Mouse (Mus musculus): ENCODE data around the gene Btn1a1. TPM values are rescaled to one million over a fixed set of nuclear protein-coding genes. Genes with fewer than 3 reads are reported as not detected.

The Btn1a1 gene
- polyA plus RNA-seq, 1 experiment from 2014 or later = 0.08 TPM

- Histone ChIP-seq H3K4me3 (no peak overlapping the region), H3K36me3 (peaks cover 6% of the 10 kb centered on the region), H3K4me1 (peaks cover 38% of the 10 kb centered on the region), H3K9ac (replicated peaks) (no peak overlapping the region), H3K27me3 (no peaks in the 10 kb centered on the region), H3K9me3 (no peaks in the 10 kb centered on the region), H3K27ac (replicated peaks) (no peak overlapping the region), H3K4me2 (replicated peaks) (no peak overlapping the region)
- ATAC-seq (replicated peaks) = no peak
- 11% methylated on average over 8 of the region's 8 CpGs for WGBS
Observed at GRCm38 (mm10) chr13:23426335-23426734, 39.4 kb downstream of the Btn1a1 start.

- no peaks in the 10 kb centered on the region for H3K9me3 ChIP-seq
- H3K9ac ChIP-seq (replicated peaks) = no peak overlapping the region
- no peaks in the 10 kb centered on the region for H3K27me3 ChIP-seq
- no peak for ATAC-seq (replicated peaks)
- no peak overlapping the region for H3K27ac ChIP-seq (replicated peaks)
- H3K36me3 ChIP-seq = peaks cover 14% of the 10 kb centered on the region
- H3K4me2 ChIP-seq (replicated peaks) = 0 out of 2 replicates have a peak overlapping the region, but pooled peaks have one; percentile 3
- 3% methylated on average over 9 of the region's 9 CpGs for whole genome bisulfite sequencing
- peaks cover 38% of the 10 kb centered on the region for H3K4me1 ChIP-seq
- no peak overlapping the region for H3K4me3 ChIP-seq
Observed at GRCm38 (mm10) chr13:23425505-23425904, 40.2 kb downstream of the Btn1a1 start.

- peak overlapping the region; percentile 59 for H3K27ac ChIP-seq (replicated peaks)
Observed at GRCm38 (mm10) chr13:23424494-23425325, 41.0 kb downstream of the Btn1a1 start.

GRCm38 (mm10) chr13:23424052-23424380 lies 41.7 kb downstream of the Btn1a1 start:
- Histone ChIP-seq H3K9me3 (no peaks in the 10 kb centered on the region), H3K4me1 (peaks cover 25% of the 10 kb centered on the region), H3K27me3 (no peaks in the 10 kb centered on the region), H3K27ac (replicated peaks) (peak overlapping the region; percentile 82), H3K4me2 (replicated peaks) (peak overlapping the region; percentile 82), H3K9ac (replicated peaks) (peak overlapping the region; percentile 67), H3K36me3 (peaks cover 26% of the 10 kb centered on the region), H3K4me3 (peak overlapping the region; percentile 64)
- ATAC-seq (replicated peaks) = peak; percentile 71
- 1% methylated on average over 7 of the region's 7 CpGs for WGBS

More at GRCm38 (mm10) chr13:23424494-23425325, 41.0 kb downstream of the Btn1a1 start:
- peak; percentile 80 for ATAC-seq (replicated peaks)
- no peaks in the 10 kb centered on the region for H3K27me3 ChIP-seq
- 2% methylated on average over 25 of the region's 25 CpGs for WGBS
- peak overlapping the region; percentile 82 for H3K4me2 ChIP-seq (replicated peaks)
- H3K4me1 ChIP-seq = peaks cover 32% of the 10 kb centered on the region
- H3K9me3 ChIP-seq = no peaks in the 10 kb centered on the region
- H3K4me3 ChIP-seq = peak overlapping the region; percentile 64
- peaks cover 22% of the 10 kb centered on the region for H3K36me3 ChIP-seq
- H3K9ac ChIP-seq (replicated peaks) = peak overlapping the region; percentile 51

GRCm38 (mm10) chr13:23423286-23424051 lies 42.2 kb downstream of the Btn1a1 start, which contains the start of gene Abt1:
Gene Abt1, minus strand, starts transcription at chr13:23423866.
- ATAC-seq (replicated peaks) = peak; percentile 84
- Histone ChIP-seq H3K4me1 (peaks cover 24% of the 10 kb centered on the region), H3K4me3 (peak within 1 kb of the TSS; percentile 64), H3K4me2 (replicated peaks) (peak within 1 kb of the TSS; percentile 82), H3K27ac (replicated peaks) (peak within 1 kb of the TSS; percentile 82), H3K9me3 (no peaks in the 10 kb centered on the region), H3K36me3 (peaks cover 31% of the 10 kb centered on the region), H3K27me3 (no peaks in the 10 kb centered on the region), H3K9ac (replicated peaks) (peak within 1 kb of the TSS; percentile 67)
- under 1% methylated on average over 48 of the region's 48 CpGs for WGBS

- peak overlapping the region; percentile 64; the same call in 1 of the 2 replicates for H3K4me3 ChIP-seq
Observed at GRCm38 (mm10) chr13:23422351-23422750, 43.4 kb downstream of the Btn1a1 start.

GRCm38 (mm10) chr13:23412630-23413521 lies 52.8 kb downstream of the Btn1a1 start:
- H3K4me2 ChIP-seq (replicated peaks) = peak overlapping the region; percentile 59
- H3K9ac ChIP-seq (replicated peaks) = peak overlapping the region; percentile 38
- peaks cover 9% of the 10 kb centered on the region; the same call in 1 of the 2 replicates for H3K27me3 ChIP-seq
- no peak overlapping the region for H3K27ac ChIP-seq (replicated peaks)
- H3K4me1 ChIP-seq = no peaks in the 10 kb centered on the region; the same call in none of the 2 replicates
- peak; percentile 78 for ATAC-seq (replicated peaks)
- no peaks in the 10 kb centered on the region for H3K9me3 ChIP-seq
- no peaks in the 10 kb centered on the region for H3K36me3 ChIP-seq
- peak overlapping the region; percentile 43 for H3K4me3 ChIP-seq
- whole genome bisulfite sequencing = 2% methylated on average over 28 of the region's 28 CpGs

More at GRCm38 (mm10) chr13:23422351-23422750, 43.4 kb downstream of the Btn1a1 start:
- H3K27me3 ChIP-seq = no peaks in the 10 kb centered on the region
- H3K9ac ChIP-seq (replicated peaks) = no peak overlapping the region
- peaks cover 33% of the 10 kb centered on the region for H3K36me3 ChIP-seq
- H3K27ac ChIP-seq (replicated peaks) = no peak overlapping the region
- peak overlapping the region; percentile 82 for H3K4me2 ChIP-seq (replicated peaks)
- no peaks in the 10 kb centered on the region for H3K9me3 ChIP-seq
- no peak for ATAC-seq (replicated peaks)
- WGBS = 96% methylated on average over 16 of the region's 16 CpGs
- H3K4me1 ChIP-seq = peaks cover 24% of the 10 kb centered on the region

- Histone ChIP-seq H3K9me3 (no peaks in the 10 kb centered on the region), H3K4me1 (no peaks in the 10 kb centered on the region; the same call in none of the 2 replicates), H3K36me3 (no peaks in the 10 kb centered on the region), H3K27ac (replicated peaks) (no peak overlapping the region), H3K4me3 (peak overlapping the region; percentile 43), H3K9ac (replicated peaks) (peak overlapping the region; percentile 38), H3K4me2 (replicated peaks) (peak overlapping the region; percentile 59), H3K27me3 (peaks cover 9% of the 10 kb centered on the region; the same call in 1 of the 2 replicates)
- under 1% methylated on average over 20 of the region's 20 CpGs for WGBS
- peak; percentile 51; the same call in 1 of the 2 replicates for ATAC-seq (replicated peaks)
Observed at GRCm38 (mm10) chr13:23412211-23412629, 53.5 kb downstream of the Btn1a1 start.

- H3K36me3 ChIP-seq = no peaks in the 10 kb centered on the region
- peaks cover 9% of the 10 kb centered on the region; the same call in 1 of the 2 replicates for H3K27me3 ChIP-seq
- H3K4me1 ChIP-seq = no peaks in the 10 kb centered on the region; the same call in none of the 2 replicates
- H3K9ac ChIP-seq (replicated peaks) = peak overlapping the region; percentile 38
- peak overlapping the region; percentile 43 for H3K4me3 ChIP-seq
- no peak overlapping the region for H3K27ac ChIP-seq (replicated peaks)
- 5% methylated on average over 29 of the region's 29 CpGs for WGBS
- peak; percentile 42; the same call in 1 of the 2 replicates for ATAC-seq (replicated peaks)
- H3K9me3 ChIP-seq = no peaks in the 10 kb centered on the region
- H3K4me2 ChIP-seq (replicated peaks) = peak overlapping the region; percentile 59
Observed at GRCm38 (mm10) chr13:23411311-23412210, 54.1 kb downstream of the Btn1a1 start.

- Histone ChIP-seq H3K36me3 (no peaks in the 10 kb centered on the region), H3K4me2 (replicated peaks) (no peak overlapping the region), H3K9me3 (no peaks in the 10 kb centered on the region), H3K27me3 (peaks cover 9% of the 10 kb centered on the region; the same call in 1 of the 2 replicates), H3K9ac (replicated peaks) (no peak overlapping the region), H3K4me1 (no peaks in the 10 kb centered on the region; the same call in none of the 2 replicates), H3K27ac (replicated peaks) (no peak overlapping the region), H3K4me3 (no peak overlapping the region)
- WGBS = 70% methylated on average over 9 of the region's 9 CpGs
- ATAC-seq (replicated peaks) = no peak
Observed at GRCm38 (mm10) chr13:23410632-23411031, 55.1 kb downstream of the Btn1a1 start.
